Mouse (Mus musculus) C2C12 (cell line): ENCODE results near the gene Megf11.

Experiments
- CTCF ChIP-seq: IDR thresholded peaks from one replicate; pipeline ENCODE4 v1.5.1; 2011; ENCODE audit not compliant: control insufficient read depth, insufficient read depth, insufficient read length
- MYOD1 ChIP-seq: IDR thresholded peaks from one replicate; pipeline ENCODE4 v1.6.1; 2011; ENCODE audit warnings: low read depth; ENCODE audit not compliant: control insufficient read depth, insufficient read length

DNA sequence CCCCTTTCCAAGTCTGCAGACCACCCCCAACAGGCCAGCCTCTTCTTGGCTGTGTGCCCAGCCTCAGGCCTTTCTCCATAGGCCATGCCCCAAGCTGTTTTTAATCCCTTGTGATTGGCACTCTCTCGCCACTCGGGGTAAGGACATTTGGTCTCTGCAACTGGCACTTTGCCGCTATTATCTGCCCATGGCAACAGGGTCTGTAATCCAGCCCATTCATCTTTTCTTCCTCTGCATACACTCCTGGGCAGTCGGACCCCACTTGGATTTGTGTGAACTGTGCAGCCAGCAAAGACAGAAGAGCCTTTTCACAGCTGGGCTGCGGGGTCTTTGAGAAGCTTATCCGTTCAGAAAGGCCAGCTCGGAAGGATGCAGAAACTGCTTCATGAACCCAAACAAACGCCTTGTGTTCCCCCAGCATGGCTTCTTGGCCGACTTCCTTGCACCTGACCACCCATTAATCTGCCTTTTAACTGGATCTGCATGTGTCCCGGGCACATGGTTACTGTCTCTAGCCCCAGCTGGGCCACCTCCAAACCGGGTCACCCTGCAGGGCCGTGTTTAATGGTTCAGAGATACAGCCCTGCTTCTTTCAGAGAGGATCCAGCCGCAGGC, 220.4 kb downstream of the Megf11 start:
- TF ChIP-seq MYOD1: no peak
- TF ChIP-seq CTCF: no peak
